Mouse (Mus musculus) spleen, adult 2 months (tissue): Measurements from ENCODE around the gene Ccl26.

Source experiments
- CTCF ChIP-seq: fragments of 200-500 bp; IDR thresholded peaks from 2 replicates; pipeline ENCODE4 v1.5.1; 2011; ENCODE audit warnings: mild to moderate bottlenecking, inconsistent platforms; ENCODE audit not compliant: insufficient read depth, insufficient read length, insufficient replicate concordance; ENCODE audit errors: extremely low read depth
- POLR2A ChIP-seq: fragments of 200-500 bp; IDR thresholded peaks from 2 replicates; pipeline ENCODE4 v1.6.1; 2011; ENCODE audit warnings: low read depth, low read length, inconsistent platforms

DNA sequence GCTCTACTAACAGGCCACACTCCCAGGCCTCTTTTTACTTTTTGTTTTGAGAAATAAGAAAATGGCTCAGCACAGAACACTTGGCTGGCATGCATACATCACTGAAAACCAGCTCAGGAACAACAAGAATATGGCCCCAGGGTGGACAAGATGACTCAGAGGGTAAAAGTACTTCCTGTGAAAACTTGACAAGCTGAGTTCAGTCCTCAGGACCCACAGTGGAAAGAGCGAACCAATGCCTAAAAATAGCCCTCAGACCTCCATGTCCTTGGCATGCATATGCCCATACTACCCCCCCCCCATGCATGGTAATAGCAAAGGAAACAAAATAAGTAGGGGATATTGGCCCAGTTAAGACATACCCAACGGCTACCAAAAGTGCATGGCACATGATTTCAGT is 33.4 kb downstream of the Ccl26 start:
- TF ChIP-seq POLR2A (no peak), CTCF (no peak)
